Mouse (Mus musculus): ENCODE data around the gene Llgl1. TPM values are rescaled to one million over a fixed set of nuclear protein-coding genes. Genes with fewer than 3 reads are reported as not detected.

Gene Llgl1
- polyA plus RNA-seq (2015; fragmentation: Nextera tagmentation; extraction: Ambion mirVana) = 13.0 and 14.5 TPM in 2 replicates

DNA sequence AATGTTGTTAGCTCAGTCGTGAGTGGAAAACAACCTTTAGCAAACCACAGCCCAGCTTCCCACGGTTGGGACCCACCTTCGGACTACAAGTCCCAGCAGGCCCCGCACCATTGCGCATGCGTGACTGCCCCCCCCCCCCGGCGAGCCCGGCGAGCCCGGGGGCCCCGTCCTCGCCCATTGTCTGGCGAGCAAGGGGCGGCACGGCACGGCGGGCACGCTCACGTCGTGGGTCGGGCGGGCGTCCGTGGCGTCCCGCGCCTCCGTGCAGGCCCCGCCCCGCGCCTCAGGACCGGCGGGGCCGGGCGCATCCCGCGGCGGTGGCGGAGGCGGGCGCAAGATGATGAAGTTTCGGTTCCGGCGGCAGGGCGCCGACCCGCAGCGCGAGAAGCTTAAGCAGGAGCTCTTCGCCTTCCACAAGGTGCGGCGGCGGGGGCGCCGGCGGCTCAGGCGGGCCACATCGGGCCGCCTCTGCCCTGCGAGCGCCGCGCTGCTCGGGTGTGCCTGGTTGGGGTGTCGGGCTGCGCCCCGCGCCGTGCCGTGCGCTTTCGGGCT lies at the start of gene Llgl1:
Llgl1 (plus strand) TSS at position 200 of the 552 bp plus-strand sequence.
- Histone ChIP-seq H3K9ac (peak within 1 kb of the TSS; percentile 90), H3K27ac (replicated peaks) (peak within 1 kb of the TSS; percentile 85), H3K4me2 (peak within 1 kb of the TSS; percentile 89), H3K4me3 (replicated peaks) (peak within 1 kb of the TSS; percentile 73), H3K27me3 (0 out of 2 replicates have a peak, but pooled peaks cover 3% of the 10 kb centered on the region), H3K9me3 (replicated peaks) (no peaks in the 10 kb centered on the region), H3K36me3 (replicated peaks) (peaks cover 4% of the 10 kb centered on the region), H3K4me1 (replicated peaks) (peaks cover 46% of the 10 kb centered on the region)
- ATAC-seq (ENCODE audit: insufficient read depth) = peak; percentile 91
- WGBS (ENCODE audit: insufficient replicate concordance) = under 1% methylated on average over 72 of the region's 73 CpGs

DNA sequence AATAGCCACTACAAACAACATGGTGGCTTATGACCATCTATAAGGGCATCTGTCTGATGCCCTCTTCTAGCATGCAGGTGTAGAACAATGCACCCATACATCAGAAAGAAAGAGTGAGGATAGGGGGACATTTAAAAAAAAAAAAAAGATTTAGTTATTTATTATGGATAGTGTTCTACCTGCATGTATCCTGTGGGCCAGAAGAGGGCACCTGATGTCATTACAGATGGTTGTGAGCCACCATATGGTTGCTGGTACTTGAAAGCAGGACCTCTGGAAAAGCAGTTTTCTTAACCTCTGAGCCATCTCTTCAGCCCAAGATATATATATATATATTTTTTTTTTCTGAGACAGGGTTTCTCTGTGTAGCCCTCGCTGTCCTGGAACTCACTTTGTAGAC lies 3.4 kb upstream of the Llgl1 start:
- no peak for ATAC-seq (ENCODE audit: insufficient read depth)
- Histone ChIP-seq H3K9me3 (replicated peaks) (no peaks in the 10 kb centered on the region), H3K4me3 (replicated peaks) (no peak overlapping the region), H3K9ac (no peak overlapping the region), H3K4me1 (replicated peaks) (peaks cover 23% of the 10 kb centered on the region), H3K27me3 (0 out of 2 replicates have a peak, but pooled peaks cover 3% of the 10 kb centered on the region), H3K27ac (replicated peaks) (no peak overlapping the region), H3K4me2 (no peak overlapping the region), H3K36me3 (replicated peaks) (no peaks in the 10 kb centered on the region)
- WGBS (ENCODE audit: insufficient replicate concordance) = 48% methylated on average over 1 of the region's 1 CpGs

DNA sequence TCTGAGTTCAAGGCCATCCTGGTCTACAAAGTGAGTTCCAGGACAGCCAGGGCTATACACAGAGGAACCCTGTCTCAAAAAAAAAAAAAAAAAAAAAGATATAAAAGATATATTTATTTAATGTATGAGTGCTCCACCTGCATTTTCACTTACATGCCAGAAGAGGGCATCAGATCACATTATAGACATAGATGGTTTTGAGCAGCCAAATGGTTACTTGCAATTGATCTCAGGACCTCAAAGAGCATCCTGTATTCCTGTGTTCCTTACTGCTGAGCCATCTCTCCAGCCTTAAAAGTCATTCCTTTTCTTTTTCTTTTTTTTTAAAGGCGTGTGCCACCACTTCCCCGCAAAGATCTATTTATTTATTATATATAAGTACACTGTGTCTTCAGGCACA lies 2.0 kb upstream of the Llgl1 start:
- no peak overlapping the region for H3K4me3 ChIP-seq (replicated peaks)
- no peaks in the 10 kb centered on the region for H3K36me3 ChIP-seq (replicated peaks)
- H3K9me3 ChIP-seq (replicated peaks) = no peaks in the 10 kb centered on the region
- no peak for ATAC-seq (ENCODE audit: insufficient read depth)
- 42% methylated on average over 2 of the region's 2 CpGs for WGBS (ENCODE audit: insufficient replicate concordance)
- no peak overlapping the region for H3K4me2 ChIP-seq
- H3K27me3 ChIP-seq = 0 out of 2 replicates have a peak, but pooled peaks cover 3% of the 10 kb centered on the region
- H3K9ac ChIP-seq = no peak overlapping the region
- H3K4me1 ChIP-seq (replicated peaks) = peaks cover 35% of the 10 kb centered on the region
- H3K27ac ChIP-seq (replicated peaks) = no peak overlapping the region

DNA sequence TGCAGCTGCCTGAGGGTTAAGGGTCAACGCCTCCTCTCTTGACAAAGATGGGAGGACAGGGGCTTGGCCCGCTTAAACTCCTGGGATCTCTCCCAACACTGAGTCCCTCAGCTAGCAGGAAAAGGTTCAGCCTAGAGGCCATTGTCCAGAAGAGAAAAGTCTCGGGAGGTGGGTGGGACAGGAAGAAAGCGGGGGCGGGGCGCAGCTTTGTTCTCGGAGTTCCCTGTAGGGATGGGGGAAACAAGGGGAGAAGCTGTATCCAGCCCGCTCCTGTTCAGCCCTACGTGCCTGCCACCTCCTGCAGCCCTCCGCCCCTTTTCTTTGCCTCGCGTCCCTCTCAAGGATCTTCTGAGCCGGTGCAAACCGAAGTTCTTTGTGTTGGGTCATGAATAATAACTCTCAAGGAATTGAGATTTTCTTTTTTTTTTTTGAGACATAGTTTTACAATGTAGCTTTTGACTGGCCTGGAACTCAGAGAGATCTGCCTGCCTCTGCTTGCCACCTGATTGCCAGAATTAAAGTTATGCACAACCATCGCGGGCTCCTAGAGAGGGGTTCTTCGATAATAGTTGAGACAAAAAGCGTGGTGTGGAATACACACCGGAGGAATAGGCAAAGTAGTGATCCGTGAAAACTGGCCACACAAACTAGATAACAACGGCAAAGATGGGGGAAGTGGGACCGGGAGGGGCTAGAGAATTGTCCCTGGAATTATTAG lies 558 bp upstream of the Llgl1 start:
- Histone ChIP-seq H3K9me3 (replicated peaks) (no peaks in the 10 kb centered on the region), H3K4me1 (replicated peaks) (peaks cover 46% of the 10 kb centered on the region), H3K36me3 (replicated peaks) (no peaks in the 10 kb centered on the region), H3K4me2 (peak overlapping the region; percentile 89), H3K27ac (replicated peaks) (peak overlapping the region; percentile 85), H3K4me3 (replicated peaks) (peak overlapping the region; percentile 73), H3K27me3 (0 out of 2 replicates have a peak, but pooled peaks cover 3% of the 10 kb centered on the region), H3K9ac (peak overlapping the region; percentile 90)
- ATAC-seq (ENCODE audit: insufficient read depth) = peak; percentile 12
- 5% methylated on average over 22 of the region's 22 CpGs for WGBS (ENCODE audit: insufficient replicate concordance)

DNA sequence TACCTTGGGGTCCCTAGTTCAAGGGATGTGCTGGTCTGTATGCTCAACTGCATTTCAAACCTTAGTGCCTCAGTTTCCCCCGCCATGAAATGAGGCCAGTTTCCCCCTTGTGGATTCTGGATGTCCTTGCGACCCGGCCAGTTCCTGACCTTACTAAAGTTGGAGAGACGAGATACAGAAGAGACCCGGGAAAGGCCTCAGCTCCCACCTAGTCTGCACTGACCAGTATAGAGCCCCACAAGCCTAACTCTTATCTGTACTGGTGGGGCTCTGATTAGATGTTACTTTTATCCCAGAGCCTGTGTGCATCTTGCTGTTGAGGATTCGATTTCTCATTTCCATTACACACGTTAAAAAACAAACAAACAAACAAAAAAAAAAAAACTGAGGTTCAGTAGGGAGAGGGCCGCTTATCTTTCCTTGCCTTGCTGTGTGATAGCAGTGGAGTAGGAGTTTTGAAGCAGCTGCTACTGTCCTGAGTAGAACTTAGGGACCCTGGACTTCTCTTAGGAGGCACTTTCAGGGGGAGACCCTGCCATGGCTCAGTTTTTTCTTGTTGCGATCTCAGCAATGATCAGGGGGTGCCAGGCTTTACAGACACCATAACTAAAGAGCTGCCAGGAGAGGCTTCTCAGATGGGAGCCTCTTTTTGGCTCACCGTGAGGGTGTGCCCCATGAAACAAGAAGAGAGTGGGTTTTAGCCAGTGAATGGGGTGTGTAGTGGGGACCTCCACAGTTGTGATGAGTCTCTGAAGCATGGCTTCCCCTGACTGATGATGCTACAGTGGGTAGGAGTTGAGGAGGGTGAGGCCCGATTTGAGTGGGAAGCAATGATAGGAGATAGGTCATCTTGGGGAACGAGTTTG lies 1.0 kb downstream of the Llgl1 start:
- Histone ChIP-seq H3K27ac (replicated peaks) (peak overlapping the region; percentile 85), H3K4me2 (peak overlapping the region; percentile 89)

DNA sequence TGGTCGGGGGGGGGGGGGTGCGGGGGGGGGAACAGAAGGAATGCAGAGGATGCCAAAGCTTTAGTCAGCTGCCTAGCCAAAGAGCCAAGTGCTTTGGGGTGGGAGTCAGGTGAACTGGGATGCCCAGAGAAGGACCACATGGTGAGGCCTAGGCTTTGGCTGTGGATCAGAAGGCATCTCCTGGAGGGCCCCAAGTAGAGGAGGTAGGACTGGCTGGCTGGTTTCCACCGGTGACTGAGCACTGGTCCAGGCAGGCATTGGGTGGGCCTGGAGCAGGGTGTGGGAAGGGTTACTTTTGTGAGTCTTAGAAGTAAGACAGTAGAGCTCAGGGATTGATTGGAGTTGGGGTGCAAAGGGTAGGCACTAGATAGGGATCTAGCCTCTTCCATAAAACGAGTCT lies 2.1 kb downstream of the Llgl1 start:
- H3K9me3 ChIP-seq (replicated peaks) = no peaks in the 10 kb centered on the region
- H3K27ac ChIP-seq (replicated peaks) = no peak overlapping the region
- no peak overlapping the region for H3K4me3 ChIP-seq (replicated peaks)
- 53% methylated on average over 4 of the region's 4 CpGs for WGBS (ENCODE audit: insufficient replicate concordance)
- peaks cover 46% of the 10 kb centered on the region for H3K4me1 ChIP-seq (replicated peaks)
- no peaks in the 10 kb centered on the region for H3K27me3 ChIP-seq
- H3K4me2 ChIP-seq = no peak overlapping the region
- no peak overlapping the region for H3K9ac ChIP-seq
- H3K36me3 ChIP-seq (replicated peaks) = peaks cover 19% of the 10 kb centered on the region
- ATAC-seq (ENCODE audit: insufficient read depth) = no peak

More for the DNA sequence above, 1.0 kb downstream of the Llgl1 start:
- no peak for ATAC-seq (ENCODE audit: insufficient read depth)
- Histone ChIP-seq H3K4me3 (replicated peaks) (peak overlapping the region; percentile 73), H3K36me3 (replicated peaks) (peaks cover 9% of the 10 kb centered on the region), H3K27me3 (0 out of 2 replicates have a peak, but pooled peaks cover 3% of the 10 kb centered on the region), H3K9ac (peak overlapping the region; percentile 90), H3K4me1 (replicated peaks) (peaks cover 46% of the 10 kb centered on the region), H3K9me3 (replicated peaks) (no peaks in the 10 kb centered on the region)
- 24% methylated on average over 12 of the region's 12 CpGs for WGBS (ENCODE audit: insufficient replicate concordance)

DNA sequence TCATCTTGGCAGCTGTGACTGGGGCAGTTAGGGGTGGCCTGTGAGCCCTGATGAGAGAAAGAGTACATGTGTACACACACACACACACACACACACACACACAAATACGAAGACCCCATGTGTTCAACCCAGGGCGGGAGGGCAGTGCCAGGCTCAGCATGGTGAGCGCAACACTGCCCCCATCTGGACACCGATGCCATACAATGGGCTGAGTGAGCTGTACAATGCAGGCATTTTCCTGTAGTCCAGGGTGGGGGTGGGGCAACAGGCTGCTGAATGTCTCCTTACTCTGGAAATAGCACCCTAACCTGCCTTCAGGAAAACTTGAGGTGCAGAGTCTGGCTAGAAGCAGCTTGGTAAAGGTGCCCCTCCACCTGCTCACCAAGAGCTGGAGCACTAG lies 3.6 kb downstream of the Llgl1 start:
- no peak for ATAC-seq (ENCODE audit: insufficient read depth)
- peaks cover 46% of the 10 kb centered on the region for H3K4me1 ChIP-seq (replicated peaks)
- no peaks in the 10 kb centered on the region for H3K27me3 ChIP-seq
- no peak overlapping the region for H3K9ac ChIP-seq
- H3K36me3 ChIP-seq (replicated peaks) = peaks cover 34% of the 10 kb centered on the region
- whole genome bisulfite sequencing (ENCODE audit: insufficient replicate concordance) = 41% methylated on average over 4 of the region's 4 CpGs
- no peak overlapping the region for H3K27ac ChIP-seq (replicated peaks)
- H3K9me3 ChIP-seq (replicated peaks) = no peaks in the 10 kb centered on the region
- H3K4me2 ChIP-seq = no peak overlapping the region
- H3K4me3 ChIP-seq (replicated peaks) = no peak overlapping the region

DNA sequence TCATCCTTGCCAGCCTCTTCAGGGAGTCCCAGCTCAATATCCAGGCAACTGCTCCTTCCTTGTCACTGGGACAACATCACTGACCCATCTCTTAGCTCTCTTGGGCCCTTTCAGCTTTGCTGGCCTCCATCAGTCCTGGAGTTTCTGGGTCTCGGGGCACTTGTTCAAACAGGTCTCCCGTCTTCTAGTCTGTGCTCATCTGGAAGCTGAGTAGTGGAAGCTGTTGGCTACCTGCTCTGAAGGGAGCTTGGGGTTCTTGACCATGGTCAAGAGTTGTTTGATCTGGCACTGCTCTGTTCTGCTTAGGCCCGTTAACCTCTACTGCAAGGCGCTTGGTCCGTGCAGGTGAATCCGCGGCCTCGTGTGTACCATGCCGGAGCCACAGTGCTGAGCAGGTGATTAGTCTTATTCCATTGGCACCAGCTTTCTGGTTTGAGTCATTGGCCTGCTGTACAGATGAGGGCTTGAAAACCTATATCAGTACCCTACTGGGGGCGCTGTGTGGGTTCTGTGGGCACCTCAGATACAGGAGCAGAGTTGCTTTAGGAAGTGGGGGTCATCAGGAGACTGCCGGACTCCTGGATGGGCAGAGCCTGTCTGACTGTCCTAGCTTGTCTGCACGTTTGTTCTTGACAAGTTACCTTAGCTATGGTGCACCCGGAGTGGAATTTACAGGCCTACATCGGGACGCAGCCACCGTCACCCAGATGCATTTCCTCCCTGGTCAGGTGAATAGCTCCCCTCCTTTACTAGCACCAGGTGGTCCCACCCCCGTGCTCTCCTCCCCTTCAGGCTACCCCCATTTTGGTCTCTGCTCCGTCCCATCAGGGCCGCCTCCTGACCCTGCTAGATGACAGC lies 4.7 kb downstream of the Llgl1 start:
- H3K4me1 ChIP-seq (replicated peaks) = peaks cover 35% of the 10 kb centered on the region
- no peak for ATAC-seq (ENCODE audit: insufficient read depth)
- peaks cover 45% of the 10 kb centered on the region for H3K36me3 ChIP-seq (replicated peaks)
- H3K9ac ChIP-seq = no peak overlapping the region
- H3K27ac ChIP-seq (replicated peaks) = no peak overlapping the region
- H3K9me3 ChIP-seq (replicated peaks) = no peaks in the 10 kb centered on the region
- no peak overlapping the region for H3K4me2 ChIP-seq
- H3K27me3 ChIP-seq = no peaks in the 10 kb centered on the region
- no peak overlapping the region for H3K4me3 ChIP-seq (replicated peaks)
- 84% methylated on average over 19 of the region's 19 CpGs for WGBS (ENCODE audit: insufficient replicate concordance)

DNA sequence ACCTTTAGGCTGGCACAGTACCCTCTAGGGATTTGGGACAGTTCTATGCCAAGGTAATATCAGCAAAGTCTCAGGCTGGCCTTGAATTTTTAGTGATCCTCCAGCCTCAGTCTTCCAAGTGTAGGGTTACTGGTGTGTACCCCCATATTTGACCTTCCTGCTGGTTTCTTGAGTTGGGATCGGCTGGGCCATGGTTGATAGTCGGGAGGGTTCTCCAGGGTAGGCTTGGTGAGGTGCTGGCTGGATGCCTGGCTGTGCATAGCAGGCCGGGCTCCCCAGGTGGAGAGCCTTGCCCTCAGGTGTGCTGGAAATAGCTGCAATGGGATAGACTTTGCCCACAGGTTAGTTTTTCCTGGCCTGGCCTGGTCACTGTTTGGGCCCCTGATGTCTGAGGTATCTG lies 5.7 kb downstream of the Llgl1 start:
- WGBS (ENCODE audit: insufficient replicate concordance) = 81% methylated on average over 3 of the region's 3 CpGs
- Histone ChIP-seq H3K27me3 (no peaks in the 10 kb centered on the region), H3K4me2 (no peak overlapping the region), H3K9ac (no peak overlapping the region), H3K4me3 (replicated peaks) (no peak overlapping the region), H3K4me1 (replicated peaks) (peaks cover 32% of the 10 kb centered on the region), H3K27ac (replicated peaks) (no peak overlapping the region), H3K9me3 (replicated peaks) (no peaks in the 10 kb centered on the region), H3K36me3 (replicated peaks) (peaks cover 55% of the 10 kb centered on the region)
- no peak for ATAC-seq (ENCODE audit: insufficient read depth)

DNA sequence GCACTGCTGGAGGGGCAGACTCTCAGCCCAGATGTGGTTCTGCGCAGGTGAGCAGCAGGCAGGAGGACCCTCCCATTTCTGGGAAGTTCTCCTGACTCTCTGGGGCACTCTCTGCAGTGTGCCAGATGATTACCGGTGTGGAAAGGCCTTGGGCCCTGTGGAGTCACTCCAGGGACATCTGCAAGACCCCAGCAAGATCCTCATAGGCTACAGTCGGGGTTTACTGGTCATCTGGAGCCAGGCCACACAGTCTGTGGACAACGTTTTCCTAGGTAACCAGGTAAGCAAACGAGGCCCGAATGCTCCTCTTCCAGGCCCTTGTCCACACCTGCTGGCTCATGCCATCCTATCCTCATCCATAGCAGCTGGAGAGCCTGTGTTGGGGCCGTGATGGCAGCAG lies 6.6 kb downstream of the Llgl1 start:
- no peaks in the 10 kb centered on the region for H3K9me3 ChIP-seq (replicated peaks)
- H3K4me1 ChIP-seq (replicated peaks) = peaks cover 23% of the 10 kb centered on the region
- no peak overlapping the region for H3K27ac ChIP-seq (replicated peaks)
- no peak overlapping the region for H3K4me3 ChIP-seq (replicated peaks)
- no peak overlapping the region for H3K4me2 ChIP-seq
- H3K27me3 ChIP-seq = no peaks in the 10 kb centered on the region
- no peak overlapping the region for H3K9ac ChIP-seq
- no peak for ATAC-seq (ENCODE audit: insufficient read depth)
- peaks cover 63% of the 10 kb centered on the region for H3K36me3 ChIP-seq (replicated peaks)
- WGBS (ENCODE audit: insufficient replicate concordance) = 82% methylated on average over 7 of the region's 7 CpGs

Data from liver, embryonic 15.5 days (tissue).